In the genomic region with DNA sequence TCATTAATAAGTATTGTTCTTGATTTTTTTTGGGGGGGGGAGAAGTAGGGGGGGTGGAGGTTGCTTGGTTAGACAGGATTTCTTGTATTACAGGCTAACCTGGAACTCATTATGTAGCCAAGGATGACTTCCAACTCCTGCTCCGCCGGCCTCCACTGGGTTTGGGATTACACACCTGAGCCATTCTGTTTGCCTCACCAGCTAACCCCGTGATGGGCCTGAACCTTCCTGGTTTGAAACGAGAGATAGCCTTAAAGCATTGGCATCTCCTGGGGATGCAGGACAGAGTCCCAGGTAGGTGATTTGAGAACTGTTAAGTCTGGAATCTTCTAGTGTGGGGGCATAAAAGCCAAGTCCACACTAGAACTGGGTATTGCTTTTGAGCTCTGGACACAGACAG, we compare ENCODE assay signal across 9 mouse cellular contexts. TPM values are rescaled to one million over a fixed set of nuclear protein-coding genes. Genes with fewer than 3 reads are reported as not detected.
DNase-seq lines count a peak whose midpoint lies in the region; ATAC-seq lines count a peak whose summit lies in the region.
"Had no signal": no experiment of that assay in that cellular context is flagged by ENCODE, and none has a peak within 500 bp of the region (broad histone marks: within the 10 kb centered on the region; RNA-seq: fewer than 3 reads in every experiment).

No protein-coding gene starts in this region.

- no peak for ATAC-seq in CD4-positive, CD25-positive, alpha-beta regulatory T cell, adult 4 months
- no peak for ATAC-seq in intestine, embryonic 14.5 days (replicated peaks; ENCODE audit: low FRiP score, low TSS enrichment, low read depth)
- no peak for ATAC-seq in intestine, embryonic 15.5 days
- ATAC-seq in embryonic facial prominence, embryonic 12.5 days (ENCODE audit: insufficient number of reproducible peaks, insufficient read depth, low FRiP score, low TSS enrichment) = no peak
- ATAC-seq in limb, embryonic 13.5 days (ENCODE audit: low FRiP score, low read depth) = no peak

- no peaks in the 10 kb centered on the region for H3K36me3 ChIP-seq in intestine, embryonic 14.5 days (ENCODE audit: control insufficient read depth, insufficient read depth, low read length)
- H3K36me3 ChIP-seq in intestine, embryonic 15.5 days = no peaks in the 10 kb centered on the region
- H3K36me3 ChIP-seq in embryonic facial prominence, embryonic 12.5 days = no peaks in the 10 kb centered on the region
- no peaks in the 10 kb centered on the region for H3K36me3 ChIP-seq in limb, embryonic 13.5 days

- no peaks in the 10 kb centered on the region for H3K9me3 ChIP-seq in intestine, embryonic 14.5 days (ENCODE audit: control insufficient read depth, low read length)
- no peaks in the 10 kb centered on the region for H3K9me3 ChIP-seq in intestine, embryonic 15.5 days
- no peaks in the 10 kb centered on the region for H3K9me3 ChIP-seq in embryonic facial prominence, embryonic 12.5 days
- no peaks in the 10 kb centered on the region for H3K9me3 ChIP-seq in limb, embryonic 13.5 days

- H3K9ac ChIP-seq in intestine, embryonic 14.5 days (ENCODE audit: low read length) = no peak overlapping the region; the same call in 1 of the 2 replicates
- H3K9ac ChIP-seq in intestine, embryonic 15.5 days = no peak overlapping the region
- H3K9ac ChIP-seq in embryonic facial prominence, embryonic 12.5 days = no peak overlapping the region
- H3K9ac ChIP-seq in limb, embryonic 13.5 days = peak overlapping the region; percentile 48; the same call in 1 of the 2 replicates

- no peak overlapping the region; the same call in 1 of the 2 replicates for H3K27ac ChIP-seq in intestine, embryonic 14.5 days (ENCODE audit: low read depth)
- H3K27ac ChIP-seq in intestine, embryonic 15.5 days = no peak overlapping the region
- no peak overlapping the region for H3K27ac ChIP-seq in embryonic facial prominence, embryonic 12.5 days
- peak overlapping the region; percentile 33; the same call in 1 of the 2 replicates for H3K27ac ChIP-seq in limb, embryonic 13.5 days

- H3K27me3 ChIP-seq in intestine, embryonic 14.5 days (replicated peaks; ENCODE audit: control insufficient read depth, insufficient read depth, low read length) = no peaks in the 10 kb centered on the region
- H3K27me3 ChIP-seq in intestine, embryonic 15.5 days (replicated peaks) = no peaks in the 10 kb centered on the region
- H3K27me3 ChIP-seq in embryonic facial prominence, embryonic 12.5 days = no peaks in the 10 kb centered on the region; the same call in 1 of the 2 replicates
- H3K27me3 ChIP-seq in limb, embryonic 13.5 days = no peaks in the 10 kb centered on the region

- H3K4me1 ChIP-seq in intestine, embryonic 14.5 days (replicated peaks; ENCODE audit: control insufficient read depth, insufficient read depth, low read length) = peaks cover 25% of the 10 kb centered on the region
- H3K4me1 ChIP-seq in intestine, embryonic 15.5 days (replicated peaks) = peaks cover 23% of the 10 kb centered on the region
- H3K4me1 ChIP-seq in embryonic facial prominence, embryonic 12.5 days = peaks cover 19% of the 10 kb centered on the region
- H3K4me1 ChIP-seq in limb, embryonic 13.5 days = peaks cover 37% of the 10 kb centered on the region

- H3K4me2 ChIP-seq in intestine, embryonic 14.5 days (ENCODE audit: low read length) = peak overlapping the region; percentile 52; the same call in 1 of the 2 replicates
- no peak overlapping the region for H3K4me2 ChIP-seq in intestine, embryonic 15.5 days (replicated peaks)
- peak overlapping the region; percentile 40; the same call in 1 of the 2 replicates for H3K4me2 ChIP-seq in embryonic facial prominence, embryonic 12.5 days (replicated peaks)
- peak overlapping the region; percentile 59 for H3K4me2 ChIP-seq in limb, embryonic 13.5 days (replicated peaks)

- peak; percentile 19 for DNase-seq in CD4-positive, CD25-positive, alpha-beta regulatory T cell, adult 2 months (ENCODE audit: low read depth, low spot score)
- DNase-seq in intestine, embryonic 14.5 days (ENCODE audit: low spot score) = no peak
- DNase-seq in spleen, postnatal 10 days (ENCODE audit: low spot score in 2 of 2) = no peak
- DNase-seq in right cerebral cortex, adult 18-20 months = no peak
- DNase-seq: cerebellum, adult 9-11 months had no signal

- no peak overlapping the region for H3K4me3 ChIP-seq in intestine, embryonic 14.5 days (ENCODE audit: low read depth, low read length)
- H3K4me3 ChIP-seq in intestine, embryonic 15.5 days (replicated peaks) = no peak overlapping the region
- no peak overlapping the region for H3K4me3 ChIP-seq in embryonic facial prominence, embryonic 12.5 days
- H3K4me3 ChIP-seq in limb, embryonic 13.5 days = peak overlapping the region; percentile 31; the same call in 1 of the 2 replicates

- WGBS in intestine, embryonic 14.5 days = 71% methylated on average over 4 of the region's 4 CpGs
- 74% methylated on average over 4 of the region's 4 CpGs for WGBS in intestine, embryonic 15.5 days
- WGBS in embryonic facial prominence, embryonic 12.5 days = 25% methylated on average over 4 of the region's 4 CpGs
- WGBS in limb, embryonic 13.5 days = 28% methylated on average over 4 of the region's 4 CpGs

RNA-seq across cellular contexts. Expression of a gene that starts 8.1 kb away (rescaled TPM):
- under 1 TPM in 1 of 2 experiments, not detected in 1; 0.81 TPM for polyA plus RNA-seq in CD4-positive, CD25-positive, alpha-beta regulatory T cell, adult 4 months (2017; shearing (Covaris generic))
- polyA plus RNA-seq in intestine, embryonic 14.5 days (2014; fragmentation: Nextera tagmentation; extraction: Ambion mirVana) = 4.1 and 4.4 TPM in 2 replicates
- 2.5 and 2.9 TPM in 2 replicates for polyA plus RNA-seq in intestine, embryonic 15.5 days (2015; fragmentation: Nextera tagmentation; extraction: Ambion mirVana)
- 5.4 and 7.2 TPM in 2 replicates for polyA plus RNA-seq in embryonic facial prominence, embryonic 12.5 days (2016; fragmentation: Nextera tagmentation; extraction: Ambion mirVana)
- 5.7 TPM in 2 replicates for polyA plus RNA-seq in limb, embryonic 13.5 days (2015; fragmentation: Nextera tagmentation; extraction: Ambion mirVana)

RNA-seq across cellular contexts. Expression of a gene that starts 43.7 kb away (rescaled TPM):
- polyA plus RNA-seq in CD4-positive, CD25-positive, alpha-beta regulatory T cell, adult 4 months (2017; shearing (Covaris generic)) = 1 to 10 TPM; 3.3 to 4.3 TPM
- 10.9 and 11.5 TPM in 2 replicates for polyA plus RNA-seq in intestine, embryonic 14.5 days (2014; fragmentation: Nextera tagmentation; extraction: Ambion mirVana)
- 9.0 TPM in 2 replicates for polyA plus RNA-seq in intestine, embryonic 15.5 days (2015; fragmentation: Nextera tagmentation; extraction: Ambion mirVana)
- polyA plus RNA-seq in embryonic facial prominence, embryonic 12.5 days (2016; fragmentation: Nextera tagmentation; extraction: Ambion mirVana) = 32.4 and 32.9 TPM in 2 replicates
- 23.5 and 23.9 TPM in 2 replicates for polyA plus RNA-seq in limb, embryonic 13.5 days (2015; fragmentation: Nextera tagmentation; extraction: Ambion mirVana)

RNA-seq across cellular contexts. Expression of a gene that starts 45.3 kb away (rescaled TPM):
- polyA plus RNA-seq in CD4-positive, CD25-positive, alpha-beta regulatory T cell, adult 4 months (2017; shearing (Covaris generic)) = 1 to 10 TPM; 1.1 to 3.2 TPM
- 0.48 and 0.92 TPM in 2 replicates for polyA plus RNA-seq in intestine, embryonic 14.5 days (2014; fragmentation: Nextera tagmentation; extraction: Ambion mirVana)
- polyA plus RNA-seq in intestine, embryonic 15.5 days (2015; fragmentation: Nextera tagmentation; extraction: Ambion mirVana) = 0.65 and 0.93 TPM in 2 replicates
- polyA plus RNA-seq in embryonic facial prominence, embryonic 12.5 days (2016; fragmentation: Nextera tagmentation; extraction: Ambion mirVana) = 2.0 and 2.4 TPM in 2 replicates
- 1.6 and 2.0 TPM in 2 replicates for polyA plus RNA-seq in limb, embryonic 13.5 days (2015; fragmentation: Nextera tagmentation; extraction: Ambion mirVana)

RNA-seq across cellular contexts. Expression of a gene that starts 45.4 kb away (rescaled TPM):
- polyA plus RNA-seq in CD4-positive, CD25-positive, alpha-beta regulatory T cell, adult 4 months (2017; shearing (Covaris generic)) = 10 to 100 TPM; 12.7 to 19.2 TPM
- 17.4 and 19.5 TPM in 2 replicates for polyA plus RNA-seq in intestine, embryonic 14.5 days (2014; fragmentation: Nextera tagmentation; extraction: Ambion mirVana)
- polyA plus RNA-seq in intestine, embryonic 15.5 days (2015; fragmentation: Nextera tagmentation; extraction: Ambion mirVana) = 20.7 and 21.7 TPM in 2 replicates
- 27.5 and 29.2 TPM in 2 replicates for polyA plus RNA-seq in embryonic facial prominence, embryonic 12.5 days (2016; fragmentation: Nextera tagmentation; extraction: Ambion mirVana)
- 27.6 and 29.3 TPM in 2 replicates for polyA plus RNA-seq in limb, embryonic 13.5 days (2015; fragmentation: Nextera tagmentation; extraction: Ambion mirVana)

RNA-seq across cellular contexts. Expression of a gene that starts 56.4 kb away (rescaled TPM):
- polyA plus RNA-seq in CD4-positive, CD25-positive, alpha-beta regulatory T cell, adult 4 months (2017; shearing (Covaris generic)) = 100 to 1,000 TPM; 365 to 370 TPM
- polyA plus RNA-seq in intestine, embryonic 14.5 days (2014; fragmentation: Nextera tagmentation; extraction: Ambion mirVana) = 377 and 380 TPM in 2 replicates
- 292 and 312 TPM in 2 replicates for polyA plus RNA-seq in intestine, embryonic 15.5 days (2015; fragmentation: Nextera tagmentation; extraction: Ambion mirVana)
- polyA plus RNA-seq in embryonic facial prominence, embryonic 12.5 days (2016; fragmentation: Nextera tagmentation; extraction: Ambion mirVana) = 322 and 341 TPM in 2 replicates
- polyA plus RNA-seq in limb, embryonic 13.5 days (2015; fragmentation: Nextera tagmentation; extraction: Ambion mirVana) = 325 and 338 TPM in 2 replicates
